Mouse (Mus musculus) fibroblast of lung, adult 2 months (primary cell): ENCODE data around the gene Gpc1.

Experiments used
- DNase-seq: peaks from one replicate; pipeline ENCODE4 v3.0.0-alpha.2; 2011; ENCODE audit warnings: low read depth

The Gpc1 gene

GRCm38 (mm10) chr1:92831188-92832001, at the start of gene Gpc1:
Gpc1 (plus strand) TSS chr1:92831645.
- DNase-seq: no peak

GRCm38 (mm10) chr1:92781862-92782261, 49.6 kb upstream of the Gpc1 start:
- no peak for DNase-seq

GRCm38 (mm10) chr1:92782587-92782986, 48.9 kb upstream of the Gpc1 start:
- no peak for DNase-seq

- DNase-seq: peak; percentile 66
Measured at GRCm38 (mm10) chr1:92787221-92787620, 44.2 kb upstream of the Gpc1 start.

GRCm38 (mm10) chr1:92788049-92788448, 43.4 kb upstream of the Gpc1 start:
- DNase-seq: no peak

- DNase-seq: no peak
Measured at GRCm38 (mm10) chr1:92790628-92791027, 40.8 kb upstream of the Gpc1 start.

GRCm38 (mm10) chr1:92791070-92791831, 40.2 kb upstream of the Gpc1 start:
- DNase-seq: no peak

- DNase-seq: no peak
Measured at GRCm38 (mm10) chr1:92793781-92794180, 37.7 kb upstream of the Gpc1 start.

GRCm38 (mm10) chr1:92798425-92798824, 33.0 kb upstream of the Gpc1 start:
- DNase-seq: no peak

GRCm38 (mm10) chr1:92799653-92800052, 31.8 kb upstream of the Gpc1 start:
- peak; percentile 78 for DNase-seq

GRCm38 (mm10) chr1:92802362-92802761, 29.1 kb upstream of the Gpc1 start:
- DNase-seq: no peak

- DNase-seq: no peak
Measured at GRCm38 (mm10) chr1:92803376-92803775, 28.1 kb upstream of the Gpc1 start.

- DNase-seq: no peak
Measured at GRCm38 (mm10) chr1:92805181-92805580, 26.3 kb upstream of the Gpc1 start.

GRCm38 (mm10) chr1:92805836-92806235, 25.6 kb upstream of the Gpc1 start:
- no peak for DNase-seq

- DNase-seq: no peak
Measured at GRCm38 (mm10) chr1:92806720-92807119, 24.7 kb upstream of the Gpc1 start.

GRCm38 (mm10) chr1:92809621-92810020, 21.8 kb upstream of the Gpc1 start:
- no peak for DNase-seq

GRCm38 (mm10) chr1:92814319-92814718, 17.1 kb upstream of the Gpc1 start:
- no peak for DNase-seq

GRCm38 (mm10) chr1:92815100-92815499, 16.3 kb upstream of the Gpc1 start:
- peak; percentile 65 for DNase-seq

GRCm38 (mm10) chr1:92815756-92816294, 15.6 kb upstream of the Gpc1 start:
- DNase-seq: no peak

- DNase-seq: no peak
Measured at GRCm38 (mm10) chr1:92830626-92831187, 738 bp upstream of the Gpc1 start.

- no peak for DNase-seq
Measured at GRCm38 (mm10) chr1:92832011-92833010, 866 bp downstream of the Gpc1 start.
